Mouse (Mus musculus) heart, postnatal 36 days (tissue): Measurements from ENCODE around the gene Dync1li2. TPM values are rescaled to one million over a fixed set of nuclear protein-coding genes. Genes with fewer than 3 reads are reported as not detected.

Experiments used
- DNase-seq, 2 experiments: peaks; one replicate each; pipeline ENCODE4 v3.0.0; 2021 to 2022
- intact Hi-C: fragments of 180-260 bp; cut with DNase I; formaldehyde crosslinking; loops from one replicate; pipeline ENCODE4 v1.15.1; 2025
- total RNA-seq, 2 experiments: library from RNA; stranded (reverse); gene quantifications; 2 replicates each; pipeline ENCODE4 v1.2.3; 2021

Dync1li2 gene
- total RNA-seq, 2 experiments from 2014 or later, result 104 to 112 TPM

DNA sequence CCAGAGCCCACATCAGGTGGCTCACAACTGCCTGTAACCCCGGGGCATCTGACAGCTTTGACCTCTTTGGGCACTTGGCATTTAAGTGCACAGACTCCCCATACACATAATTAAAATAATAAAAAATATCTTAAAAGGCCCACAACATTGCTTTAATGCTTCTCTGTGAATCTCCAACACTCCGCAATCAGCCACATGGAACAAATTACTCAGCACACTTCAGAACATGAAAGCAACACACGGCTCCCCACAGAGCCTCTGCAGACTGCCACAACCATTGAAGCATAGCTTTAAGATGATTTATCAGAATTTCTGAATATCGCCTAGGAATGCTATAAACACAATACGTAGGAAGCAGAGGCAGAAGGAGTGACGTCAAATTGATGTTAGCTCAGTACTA lies 26.8 kb downstream of the Dync1li2 start:
- no peak for DNase-seq
- intact Hi-C loops, result no loop called here

DNA sequence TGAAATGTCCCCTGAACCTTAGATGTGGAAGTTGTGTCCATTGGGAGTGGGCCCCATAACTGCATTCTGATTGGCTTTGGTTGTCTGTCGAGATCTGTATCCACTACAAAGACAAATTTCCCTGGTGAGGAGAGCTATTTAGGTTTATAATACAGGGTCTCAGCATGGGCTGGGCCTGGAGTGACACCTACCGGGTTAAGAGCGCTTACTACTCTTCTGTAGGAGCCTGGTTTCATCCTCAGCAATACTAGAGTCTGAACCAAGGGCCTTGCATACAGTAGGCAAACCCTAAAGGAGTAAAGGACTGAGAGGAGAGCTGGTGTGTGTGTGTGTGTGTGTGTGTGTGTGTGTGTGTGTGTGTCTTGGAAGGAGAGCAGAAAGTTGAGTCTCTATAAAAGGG lies 28.6 kb downstream of the Dync1li2 start:
- intact Hi-C loops, result no loop called here

DNA sequence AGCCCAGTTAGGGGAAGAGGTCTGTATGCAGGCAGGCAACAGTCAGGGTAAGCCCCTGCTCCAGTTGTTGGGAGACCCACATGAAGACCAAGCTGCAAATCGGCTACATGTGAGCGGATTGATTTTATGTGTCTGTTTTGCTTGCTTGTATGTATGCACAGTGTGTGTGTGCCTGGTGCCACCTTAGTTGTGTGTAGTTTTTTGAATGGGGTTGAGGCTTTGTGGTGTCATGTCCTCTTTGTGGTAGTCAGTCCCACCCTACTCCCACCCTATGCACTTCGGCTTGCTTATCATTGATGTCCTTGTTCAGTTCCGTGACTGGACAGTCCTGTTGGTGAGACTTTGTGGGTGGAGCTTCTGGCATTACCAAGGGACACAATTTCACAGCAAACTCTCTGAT lies 29.1 kb downstream of the Dync1li2 start:
- DNase-seq, result no peak
- intact Hi-C loops, result no loop called here

More for the DNA sequence above, 28.6 kb downstream of the Dync1li2 start:
- no peak for DNase-seq

DNA sequence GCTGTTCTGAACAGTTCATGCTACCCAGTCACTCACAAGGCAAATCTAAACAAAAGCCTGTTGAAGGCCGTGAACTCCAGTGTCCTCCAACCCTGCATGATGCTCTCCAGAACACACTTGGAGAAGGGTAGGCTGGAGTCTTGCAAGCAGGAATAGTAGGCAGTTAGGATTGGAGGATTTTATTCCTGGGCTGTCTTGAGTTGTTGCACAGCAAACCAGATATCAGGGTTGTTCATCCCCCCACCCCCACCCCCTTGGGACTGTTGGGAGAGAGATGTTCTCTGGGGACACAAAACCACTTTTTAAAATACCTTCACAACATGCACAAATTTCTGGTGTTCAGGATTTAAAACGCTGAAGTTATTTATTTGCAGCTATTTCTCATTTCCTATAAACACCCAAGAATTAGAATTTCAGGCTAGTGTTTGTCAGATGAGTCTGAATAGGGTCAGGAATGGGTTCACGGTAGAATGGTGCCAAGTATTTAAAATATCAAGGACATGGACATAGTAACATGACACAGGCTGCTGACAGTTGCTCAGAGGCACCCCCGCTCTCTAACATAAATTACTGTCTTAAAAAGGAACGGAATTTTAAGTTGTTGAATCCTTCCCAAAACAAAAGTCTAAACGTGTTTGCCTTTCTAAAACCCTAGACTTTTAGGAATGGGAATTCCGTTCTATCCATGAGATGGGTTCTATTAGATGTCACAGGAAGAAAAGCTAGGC lies 29.9 kb downstream of the Dync1li2 start:
- intact Hi-C loops, result no loop called here
- no peak for DNase-seq

DNA sequence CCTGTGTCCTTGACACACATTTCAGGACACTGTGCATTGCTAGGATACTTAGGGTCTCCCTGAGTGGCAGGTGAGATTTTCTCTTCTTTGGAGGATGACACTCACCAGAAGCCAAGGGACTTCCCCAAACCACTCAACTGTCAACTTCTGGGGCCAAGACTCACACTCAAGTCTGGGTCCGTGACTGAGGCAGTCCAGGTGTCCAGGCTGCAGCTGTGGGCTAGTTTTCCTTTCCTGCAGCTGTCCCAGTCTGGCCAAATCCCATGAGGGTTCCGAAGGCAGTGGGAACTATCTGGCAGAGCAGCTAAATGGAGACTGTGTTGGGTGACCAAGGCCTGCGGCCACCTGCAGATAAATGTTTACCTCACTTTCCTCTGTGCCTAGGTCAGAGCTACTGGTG lies 30.9 kb downstream of the Dync1li2 start:
- DNase-seq, result no peak
- intact Hi-C loops, result no loop called here

DNA sequence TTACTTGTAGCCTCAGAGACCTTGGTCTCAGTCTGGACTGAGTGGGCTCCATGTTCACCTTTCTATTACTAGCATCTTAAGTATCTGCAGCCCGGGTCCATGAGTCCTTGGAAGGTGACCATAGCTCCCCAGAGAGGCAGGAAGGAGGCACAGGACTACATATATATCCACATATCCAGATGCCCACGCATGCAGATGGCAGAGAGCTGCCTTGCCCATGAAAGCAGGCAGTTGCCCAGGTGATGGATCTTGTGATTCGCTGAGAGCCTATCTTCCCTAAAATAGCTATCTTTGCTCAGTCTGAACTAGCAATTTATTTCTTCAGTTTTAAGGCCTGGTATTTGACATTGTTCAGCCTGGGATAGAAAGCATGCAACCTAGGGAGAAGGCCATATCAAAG lies 31.4 kb downstream of the Dync1li2 start:
- no peak for DNase-seq
- intact Hi-C loops, result no loop called here

DNA sequence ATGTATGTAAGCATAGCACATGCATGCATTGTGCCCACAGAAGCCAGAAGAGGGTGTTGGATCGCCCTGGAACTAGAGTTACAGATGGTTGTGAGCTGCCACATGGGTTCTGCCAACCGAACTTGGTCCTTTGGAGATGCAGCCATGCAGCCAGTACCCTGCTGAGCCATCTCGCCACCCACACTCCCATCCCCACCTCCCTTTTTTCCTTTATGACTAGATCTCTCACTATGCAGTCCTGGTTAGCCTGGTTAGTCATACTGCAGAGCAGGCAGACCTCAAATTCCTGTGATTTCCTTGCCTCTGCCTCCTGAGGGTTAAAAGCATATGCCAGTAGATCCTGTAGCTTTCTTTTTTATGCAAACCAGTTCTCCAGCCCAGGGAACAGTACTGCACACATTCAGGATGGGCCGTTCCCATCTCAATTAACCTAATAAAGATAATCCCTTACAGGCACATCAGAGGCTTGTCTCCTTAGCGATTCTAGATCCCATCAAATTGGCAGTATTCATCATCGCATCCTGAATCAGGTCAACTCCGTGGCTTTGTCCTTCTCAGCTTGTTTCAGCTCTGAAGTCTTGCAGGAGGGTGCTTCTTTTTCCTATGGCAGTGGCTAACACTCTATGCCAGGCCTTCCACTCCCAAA lies 32.1 kb downstream of the Dync1li2 start:
- intact Hi-C loops, result no loop called here
- no peak for DNase-seq

DNA sequence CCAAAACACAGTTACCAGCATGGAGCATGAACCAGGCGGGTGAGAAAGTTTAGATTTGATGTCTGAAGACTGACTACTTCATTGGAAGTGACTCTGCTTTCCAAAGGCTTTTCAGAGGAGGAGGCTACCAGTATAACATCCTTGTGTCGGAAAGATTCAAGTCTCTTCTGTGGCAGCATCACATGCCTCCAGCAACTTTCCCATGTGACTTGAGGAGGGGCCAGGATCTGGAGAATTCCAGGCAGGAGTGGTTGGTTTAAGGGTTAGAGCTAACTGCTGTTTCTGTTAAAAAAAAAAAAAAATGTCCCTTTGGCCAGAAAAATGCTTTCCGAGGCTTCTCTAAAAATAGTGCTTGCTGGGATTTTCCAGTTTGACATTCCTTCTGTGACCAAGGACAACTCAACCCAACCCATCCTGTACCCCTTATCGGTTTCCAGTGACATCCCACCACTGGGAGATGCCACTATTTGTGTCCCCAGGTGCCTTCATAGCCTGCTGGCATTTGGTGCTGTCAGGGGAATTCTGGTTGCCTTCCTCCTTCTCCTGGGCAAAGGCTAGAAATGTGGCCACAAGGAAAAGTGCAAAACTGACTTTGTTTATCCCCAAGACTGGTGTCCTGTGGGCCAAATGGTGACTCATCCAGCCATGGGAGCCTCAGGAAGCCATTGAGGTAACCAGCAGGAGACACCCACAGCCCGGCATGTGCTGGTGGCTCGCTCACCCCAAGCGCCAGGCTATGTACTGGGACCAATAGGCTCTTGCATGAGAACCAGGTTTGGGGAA lies 34.3 kb downstream of the Dync1li2 start:
- intact Hi-C loops, result loop anchor here (5.0 kb wide), 1 partner anchor 34 kb away; the partner anchor contains the start of gene Dync1li2
- no peak for DNase-seq

DNA sequence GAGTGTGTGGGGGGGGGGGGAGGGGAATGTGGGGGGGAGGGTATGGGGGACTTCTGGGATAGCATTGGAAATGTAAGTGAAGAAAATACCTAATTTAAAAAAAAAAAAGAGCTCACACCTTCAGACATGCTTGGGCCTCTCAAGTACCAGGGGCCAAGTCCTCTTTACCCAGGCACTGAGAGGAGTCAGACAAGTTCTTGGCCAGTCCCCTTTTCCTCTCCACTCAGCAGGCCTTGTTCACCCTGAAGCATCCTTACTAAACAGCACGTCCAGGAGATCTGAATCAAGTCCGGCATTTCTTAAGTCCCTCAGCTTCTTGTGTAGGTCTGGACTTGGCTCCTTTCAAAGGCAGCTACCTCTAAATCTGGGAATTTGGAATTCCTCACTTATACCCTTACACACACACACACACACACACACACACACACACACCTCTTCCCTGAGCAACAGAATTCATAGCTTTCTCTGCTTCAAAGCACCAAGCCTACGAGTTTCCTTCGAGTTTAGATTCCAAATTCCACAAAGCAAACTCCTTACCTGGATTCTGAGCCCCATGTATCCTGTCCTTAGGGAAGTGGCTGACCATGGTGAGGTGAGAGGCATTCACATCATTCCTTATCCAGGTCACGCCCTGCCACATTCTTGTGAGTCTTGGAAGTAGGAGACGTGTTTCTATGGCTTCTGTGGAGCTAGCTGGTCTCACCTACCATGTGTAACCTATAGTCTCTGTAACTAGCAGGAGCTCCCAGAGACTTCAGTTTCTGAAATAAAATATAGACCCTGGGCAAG lies 36.3 kb downstream of the Dync1li2 start:
- intact Hi-C loops, result loop anchor here (5.0 kb wide), 1 partner anchor 36 kb away; the partner anchor contains the start of gene Dync1li2
- DNase-seq, result no peak

DNA sequence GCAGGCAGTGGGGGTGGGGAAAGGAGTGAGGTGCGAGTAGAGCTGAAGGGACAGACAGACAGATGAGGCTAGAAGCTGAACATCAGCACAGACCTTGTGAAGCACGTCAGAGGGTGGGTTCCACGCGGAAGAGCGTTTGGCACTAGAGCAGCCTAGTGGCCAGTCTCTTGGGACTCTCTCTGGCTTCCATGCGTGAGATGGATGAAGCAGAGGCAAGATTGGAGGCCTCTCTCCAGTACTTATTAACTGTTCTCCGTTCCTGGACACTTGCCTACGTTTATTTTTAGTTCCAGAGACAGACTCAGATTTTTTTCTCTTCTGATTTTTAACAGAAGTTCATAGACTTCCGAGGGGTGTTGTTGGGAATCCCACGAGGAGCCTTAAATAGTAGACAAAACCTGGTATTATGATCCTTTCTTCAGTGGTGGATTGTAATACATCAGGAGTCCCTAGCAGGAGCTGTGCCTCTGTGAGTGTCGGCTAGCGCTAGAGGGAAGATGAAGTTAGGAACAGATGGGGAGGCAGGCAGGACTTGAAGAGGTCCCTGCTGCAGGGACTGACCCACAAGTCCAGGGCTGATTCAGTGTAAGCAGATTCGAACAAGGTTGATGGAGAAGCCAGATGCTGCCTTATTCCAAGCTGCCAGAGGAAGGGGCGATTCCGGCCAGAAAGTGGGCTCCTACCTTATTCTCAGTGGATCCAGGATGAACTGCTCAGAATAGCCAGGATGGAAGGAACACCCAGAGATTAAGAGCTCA lies 37.2 kb downstream of the Dync1li2 start:
- peak in 1 of 2 experiments; percentile 25 for DNase-seq
- intact Hi-C loops, result loop anchor here (5.0 kb wide), 1 partner anchor 37 kb away; the partner anchor contains the start of gene Dync1li2

DNA sequence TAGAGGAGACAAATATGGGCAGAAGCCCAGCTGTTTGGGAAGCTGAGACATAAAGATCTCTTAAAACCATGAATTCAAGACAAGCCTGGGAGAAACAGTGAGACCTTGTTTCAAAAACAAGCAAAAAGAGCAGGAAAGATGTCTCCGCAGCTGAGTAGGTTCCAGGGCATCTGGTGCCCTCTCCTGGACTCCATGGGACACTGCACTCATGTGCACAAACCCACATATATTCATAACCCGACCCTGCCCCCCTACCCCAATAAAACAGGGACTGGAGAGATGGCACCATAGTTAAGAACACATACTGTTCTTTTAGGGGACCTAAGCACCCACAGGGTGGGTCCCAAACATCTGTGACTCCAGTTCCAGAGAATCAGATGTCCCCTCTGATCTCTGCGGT lies 39.3 kb downstream of the Dync1li2 start:
- no peak for DNase-seq
- intact Hi-C loops, result loop anchor here (2.0 kb wide), 1 partner anchor 59 kb away; no protein-coding TSS in a partner anchor

DNA sequence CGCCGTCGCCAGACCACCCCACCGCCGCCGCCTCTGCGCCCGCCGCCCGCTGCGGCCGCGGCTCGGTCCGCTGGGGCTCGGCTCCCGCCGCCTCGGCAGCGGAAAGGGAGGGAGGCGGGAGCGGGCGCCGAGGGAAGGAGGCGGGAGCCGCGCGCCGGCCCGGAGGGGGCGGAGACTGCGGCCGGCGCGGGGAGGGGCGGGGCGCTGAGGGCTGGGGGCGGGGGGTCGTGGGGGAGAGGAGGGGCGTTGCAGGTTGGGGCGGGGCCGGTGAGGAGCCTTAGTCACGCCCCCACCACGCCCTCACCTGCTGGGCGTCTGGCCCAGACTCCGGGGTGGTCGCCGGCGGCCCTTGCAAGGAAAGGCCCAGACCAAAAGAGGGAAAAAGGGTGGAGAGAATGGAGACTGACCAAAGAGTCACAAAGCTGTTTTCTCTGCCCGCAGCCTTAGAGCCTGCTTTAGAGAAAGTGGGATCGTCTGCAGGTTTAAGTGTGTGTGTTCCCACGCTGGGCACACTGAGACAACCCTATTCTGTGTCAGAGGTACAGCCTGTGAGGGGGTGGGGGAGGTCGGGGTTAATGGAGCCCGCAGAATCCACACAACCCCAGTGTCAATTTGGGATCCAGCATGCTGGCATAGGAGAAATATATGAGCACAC lies 47.0 kb downstream of the Dync1li2 start, which contains the start of gene Cmtm4:
TSS of gene Cmtm4 (minus strand) at position 105 of the 655 bp plus-strand sequence.
- DNase-seq, result peak; percentile 71 to 79
- intact Hi-C loops, result loop anchor here (2.0 kb wide), 2 partner anchors 39 to 51 kb away; no protein-coding TSS in a partner anchor

DNA sequence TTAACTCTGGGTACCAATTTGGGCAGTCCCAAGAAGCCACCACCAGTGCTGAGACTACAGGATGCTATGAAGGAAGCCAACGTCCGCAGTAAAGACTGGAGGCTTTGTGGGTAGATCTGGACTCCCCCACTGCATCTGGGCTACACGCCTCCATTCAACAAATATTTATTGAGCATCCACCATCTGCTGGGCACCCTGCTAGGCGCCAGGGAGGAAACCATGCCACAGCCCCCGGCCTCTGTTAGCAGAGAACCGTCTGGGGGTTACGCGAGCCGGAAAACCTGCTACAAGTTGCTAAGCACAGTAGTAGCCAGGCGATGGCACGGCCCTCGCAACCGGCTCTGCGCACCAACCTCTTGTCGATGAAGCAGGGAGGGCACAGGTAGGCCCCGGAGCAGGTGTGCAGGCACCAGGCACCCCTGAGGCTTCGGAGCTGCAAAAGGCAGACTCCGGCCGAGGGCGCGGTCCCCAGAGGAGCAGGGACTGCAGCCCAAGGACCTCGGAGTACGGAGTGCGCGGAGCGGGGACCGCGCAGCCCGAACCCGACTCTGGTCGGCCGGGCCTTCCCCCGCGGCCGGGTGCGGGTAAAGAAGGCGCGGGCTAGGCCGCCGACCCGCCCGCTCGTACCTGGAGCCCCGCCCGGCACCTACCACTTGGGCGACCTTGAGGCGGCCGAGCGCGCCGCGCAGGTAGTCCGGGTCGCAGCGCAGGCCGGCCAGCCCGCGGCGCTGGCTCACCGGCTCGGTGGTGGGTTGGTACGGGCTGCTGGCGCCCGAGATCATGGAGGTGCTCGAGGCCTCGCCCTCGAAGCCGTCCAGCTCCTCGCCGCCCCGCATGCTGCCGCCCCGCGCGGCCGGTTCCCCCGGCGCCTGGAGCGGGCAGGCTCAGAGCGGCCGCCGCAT lies 47.8 kb downstream of the Dync1li2 start:
- intact Hi-C loops, result loop anchor here (2.0 kb wide), 1 partner anchor 50 kb away; no protein-coding TSS in a partner anchor
- DNase-seq, result peak; percentile 23 to 42

DNA sequence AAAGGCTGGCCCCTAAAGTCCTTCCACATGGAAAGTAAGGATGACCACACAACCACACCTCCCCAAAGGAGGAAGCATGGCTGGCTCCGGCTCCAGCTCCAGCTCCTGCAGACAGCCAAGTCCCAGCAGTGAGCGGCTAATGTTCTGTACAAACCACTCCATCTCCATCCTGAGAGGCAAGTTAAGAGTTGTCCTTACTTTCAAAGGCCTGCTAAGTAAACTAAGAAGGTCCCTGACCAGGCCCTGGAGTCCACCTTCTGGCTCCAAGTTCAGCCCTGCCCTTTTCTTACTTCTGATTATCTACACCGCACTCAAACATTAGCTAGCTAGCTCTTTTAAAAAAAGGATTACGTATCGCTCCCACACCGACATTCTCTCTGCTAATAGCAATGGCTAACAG lies 49.1 kb downstream of the Dync1li2 start:
- no peak for DNase-seq
- intact Hi-C loops, result loop anchor here (2.0 kb wide), 1 partner anchor 49 kb away; no protein-coding TSS in a partner anchor

DNA sequence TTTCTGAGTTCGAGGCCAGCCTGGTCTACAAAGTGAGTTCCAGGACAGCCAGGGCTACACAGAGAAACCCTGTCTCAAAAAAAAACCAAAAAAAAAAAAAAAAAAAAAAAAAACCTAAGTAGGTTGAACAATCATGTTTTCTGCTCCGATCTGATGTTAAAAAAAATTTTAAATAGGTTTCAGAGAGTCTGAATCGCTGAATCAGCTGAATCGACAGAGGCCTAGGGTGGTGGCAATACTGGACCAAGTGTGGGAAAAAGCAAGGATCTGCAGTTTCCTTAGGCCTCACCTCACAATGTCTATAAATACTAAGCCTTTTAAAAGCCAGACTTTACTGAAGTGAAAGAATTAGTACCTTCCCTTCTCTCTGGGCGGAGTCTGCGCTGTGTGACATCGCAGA lies 49.7 kb downstream of the Dync1li2 start:
- intact Hi-C loops, result no loop called here
- DNase-seq, result no peak

DNA sequence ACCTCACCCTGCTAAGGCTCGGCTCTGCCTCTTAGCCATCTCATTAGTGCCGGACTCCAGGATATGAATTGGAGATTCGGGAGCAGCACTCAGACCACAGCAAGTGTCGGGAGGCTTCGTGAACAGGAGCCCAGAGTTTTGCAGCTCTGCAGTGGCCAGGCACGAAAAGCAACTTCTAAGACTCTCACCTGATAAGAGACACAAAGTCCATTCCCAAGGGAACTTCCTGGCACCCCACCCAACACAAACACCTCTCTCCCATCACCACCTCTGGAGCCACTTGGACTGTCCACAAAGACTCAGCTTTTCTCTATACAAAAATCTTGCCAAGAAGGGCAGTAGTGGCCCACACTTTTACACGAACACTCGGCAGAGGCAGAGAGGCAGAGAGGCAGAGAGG lies 52.6 kb downstream of the Dync1li2 start:
- intact Hi-C loops, result no loop called here
- DNase-seq, result no peak

DNA sequence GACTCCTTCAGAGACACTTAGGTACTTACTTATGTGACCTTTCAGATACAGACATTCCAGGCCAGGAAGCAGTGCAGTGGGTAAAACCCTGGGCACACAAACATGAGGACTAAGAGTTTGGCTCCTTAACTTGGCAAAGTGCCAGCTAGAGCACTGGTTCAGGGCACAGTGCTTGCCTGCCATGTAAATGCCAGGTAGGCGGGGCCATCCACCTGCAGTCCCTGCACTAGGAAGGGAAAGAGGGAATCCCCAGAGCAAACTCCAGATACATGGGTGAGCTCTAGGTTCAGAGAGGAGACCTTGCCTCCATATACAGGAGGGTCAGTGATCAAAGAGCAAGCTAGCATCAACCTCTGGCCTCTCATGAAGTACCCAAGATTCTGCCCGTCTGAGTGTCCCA lies 54.9 kb downstream of the Dync1li2 start:
- DNase-seq, result no peak
- intact Hi-C loops, result no loop called here

DNA sequence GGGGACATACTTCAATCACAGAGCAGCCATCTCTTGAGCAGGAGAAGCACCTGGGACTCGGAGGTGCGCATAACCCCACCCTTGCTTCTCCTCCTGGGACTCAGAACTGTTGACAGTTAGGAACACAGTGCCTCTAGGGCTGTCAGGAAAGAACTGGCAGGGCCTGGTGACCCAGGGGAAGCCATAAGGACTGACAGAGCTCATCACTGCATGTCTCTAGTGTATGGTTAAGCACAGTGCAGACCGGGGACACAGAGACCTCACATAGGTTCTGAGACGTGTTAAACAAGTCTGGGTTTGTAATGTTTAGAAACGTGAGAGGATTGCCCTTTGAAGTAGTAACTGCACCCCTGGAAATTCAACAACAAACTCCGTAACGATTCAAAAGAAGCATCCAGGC lies 55.3 kb downstream of the Dync1li2 start:
- intact Hi-C loops, result no loop called here
- no peak for DNase-seq
